Mouse (Mus musculus) erythroblast, embryonic 14.5 days (primary cell): Measurements from ENCODE around the gene Il17rc.

Experiments
- GATA1 ChIP-seq: IDR thresholded peaks from 2 replicates; pipeline ENCODE4 v1.6.1; 2012; ENCODE audit warnings: low read length, inconsistent platforms, mixed read lengths
- TAL1 ChIP-seq: IDR thresholded peaks from 3 replicates; pipeline ENCODE4 v1.6.1; 2012; ENCODE audit warnings: low read length, inconsistent platforms, mixed read lengths

- no peak for TF ChIP-seq TAL1
- TF ChIP-seq GATA1 = no peak
Measured at GRCm38 (mm10) chr6:113495071-113495675, 23.9 kb downstream of the Il17rc start.
